Mouse (Mus musculus): Measurements from ENCODE around the gene Gm26602. TPM values are rescaled to one million over a fixed set of nuclear protein-coding genes. Genes with fewer than 3 reads are reported as not detected.
A peak's percentile ranks its signal among the peaks of the same experiment; 100 is the strongest.
"Not testable (repeated sequence)": the region's sequence is repeated elsewhere in the genome, so short reads cannot be mapped to it uniquely, and the experiment has no call there.

Gene Gm26602
- polyA plus RNA-seq, 1 experiment from 2014 or later: 18.3 TPM

GRCm38 (mm10) chr10:79958140-79958816 lies 47.6 kb downstream of the Gm26602 start:
- Histone ChIP-seq H3K27ac (ENCODE audit: low read depth, low read length) (no peak overlapping the region), H3K27me3 (replicated peaks; ENCODE audit: control insufficient read depth, insufficient read depth, low read length) (no peaks in the 10 kb centered on the region), H3K36me3 (ENCODE audit: control insufficient read depth, insufficient read depth, low read length) (peaks cover 7% of the 10 kb centered on the region; the same call in 1 of the 2 replicates), H3K9ac (ENCODE audit: low read depth, low read length) (no peak overlapping the region), H3K4me1 (ENCODE audit: control insufficient read depth, insufficient read depth, low read depth, low read length) (peaks cover 9% of the 10 kb centered on the region), H3K9me3 (ENCODE audit: control insufficient read depth, low read length) (no peaks in the 10 kb centered on the region), H3K4me2 (ENCODE audit: low read length) (no peak overlapping the region), H3K4me3 (ENCODE audit: low read length) (no peak overlapping the region)
- WGBS: 12% methylated on average over 21 of the region's 21 CpGs
- no peak for ATAC-seq

DNA sequence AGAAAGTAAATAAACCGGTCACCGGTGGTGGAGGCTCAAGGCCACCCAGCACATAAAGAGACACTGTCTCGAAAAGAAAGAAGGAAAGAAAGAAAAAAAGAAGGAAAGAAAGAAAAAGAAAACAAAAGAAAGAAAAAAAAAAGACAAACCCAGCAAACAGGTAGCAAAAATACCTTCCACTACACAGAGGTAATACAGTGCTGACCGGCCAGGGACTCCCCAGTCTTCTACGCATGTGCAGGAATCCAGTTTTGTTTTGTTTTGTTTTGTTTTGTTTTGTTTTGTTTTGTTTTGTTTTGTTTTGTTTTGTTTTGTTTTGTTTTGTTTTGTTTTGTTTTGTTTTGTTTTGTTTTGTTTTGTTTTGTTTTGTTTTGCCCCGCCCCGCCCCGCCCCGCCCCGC lies 48.8 kb downstream of the Gm26602 start:
- H3K4me2 ChIP-seq (ENCODE audit: low read length): peak overlapping the region; percentile 33
- not testable (repeated sequence) for H3K27me3 ChIP-seq (replicated peaks; ENCODE audit: control insufficient read depth, insufficient read depth, low read length); H3K27ac ChIP-seq (ENCODE audit: low read depth, low read length); H3K4me1 ChIP-seq (ENCODE audit: control insufficient read depth, insufficient read depth, low read depth, low read length); H3K9ac ChIP-seq (ENCODE audit: low read depth, low read length); H3K36me3 ChIP-seq (ENCODE audit: control insufficient read depth, insufficient read depth, low read length); H3K9me3 ChIP-seq (ENCODE audit: control insufficient read depth, low read length); ATAC-seq
- 35% methylated on average over 10 of the region's 10 CpGs for WGBS
- H3K4me3 ChIP-seq (ENCODE audit: low read length): peak overlapping the region; percentile 69; the same call in 1 of the 2 replicates

GRCm38 (mm10) chr10:79959847-79960601 lies 49.4 kb downstream of the Gm26602 start, which contains the start of gene Wdr18:
Gene Wdr18 (plus strand): TSS chr10:79960152.
- Histone ChIP-seq H3K9me3 (ENCODE audit: control insufficient read depth, low read length) (no peaks in the 10 kb centered on the region), H3K9ac (ENCODE audit: low read depth, low read length) (peak within 1 kb of the TSS; percentile 78), H3K4me1 (ENCODE audit: control insufficient read depth, insufficient read depth, low read depth, low read length) (peaks cover 9% of the 10 kb centered on the region), H3K27me3 (replicated peaks; ENCODE audit: control insufficient read depth, insufficient read depth, low read length) (no peaks in the 10 kb centered on the region), H3K36me3 (ENCODE audit: control insufficient read depth, insufficient read depth, low read length) (peaks cover 7% of the 10 kb centered on the region; the same call in 1 of the 2 replicates), H3K27ac (ENCODE audit: low read depth, low read length) (peak within 1 kb of the TSS; percentile 76), H3K4me3 (ENCODE audit: low read length) (peak within 1 kb of the TSS; percentile 69), H3K4me2 (ENCODE audit: low read length) (peak within 1 kb of the TSS; percentile 89)
- WGBS: under 1% methylated on average over 60 of the region's 61 CpGs
- ATAC-seq: peak; percentile 96

Small RNAs within 50 kb of the gene (microRNA-seq; reads per million reads assigned to microRNA genes)
- not detected for gene Mir6910

Other genes with a start within 250 kb of the Gm26602 start
- gene Madcam1, start 246.3 kb upstream of the Gm26602 start, polyA plus RNA-seq (2015; fragmentation: Nextera tagmentation; extraction: Ambion mirVana): 0.99 and 1.5 TPM in 2 replicates
- 107 and 124 TPM in 2 replicates for gene Tpgs1, start 241.5 kb upstream of the Gm26602 start, polyA plus RNA-seq (2015; fragmentation: Nextera tagmentation; extraction: Ambion mirVana)
- gene Cdc34, start 228.7 kb upstream of the Gm26602 start, polyA plus RNA-seq (2015; fragmentation: Nextera tagmentation; extraction: Ambion mirVana): 73.5 and 84.7 TPM in 2 replicates
- 1.7 TPM in 2 replicates for gene Gzmm, start 221.8 kb upstream of the Gm26602 start, polyA plus RNA-seq (2015; fragmentation: Nextera tagmentation; extraction: Ambion mirVana)
- 1,077 and 1,193 TPM in 2 replicates for gene Bsg, start 206.4 kb upstream of the Gm26602 start, polyA plus RNA-seq (2015; fragmentation: Nextera tagmentation; extraction: Ambion mirVana)
- gene Hcn2, start 194.2 kb upstream of the Gm26602 start, polyA plus RNA-seq (2015; fragmentation: Nextera tagmentation; extraction: Ambion mirVana): 1.2 and 1.4 TPM in 2 replicates
- gene Polrmt, start 164.3 kb upstream of the Gm26602 start, polyA plus RNA-seq (2015; fragmentation: Nextera tagmentation; extraction: Ambion mirVana): 37.1 and 50.6 TPM in 2 replicates
- 1.9 and 3.1 TPM in 2 replicates for gene Fgf22, start 155.8 kb upstream of the Gm26602 start, polyA plus RNA-seq (2015; fragmentation: Nextera tagmentation; extraction: Ambion mirVana)
- gene Rnf126, start 143.9 kb upstream of the Gm26602 start, polyA plus RNA-seq (2015; fragmentation: Nextera tagmentation; extraction: Ambion mirVana): 74.2 and 101 TPM in 2 replicates
- gene Fstl3, start 133.6 kb upstream of the Gm26602 start, polyA plus RNA-seq (2015; fragmentation: Nextera tagmentation; extraction: Ambion mirVana): 2.6 and 3.0 TPM in 2 replicates
- gene Prss57, start 119.9 kb upstream of the Gm26602 start, polyA plus RNA-seq (2015; fragmentation: Nextera tagmentation; extraction: Ambion mirVana): 0.31 TPM in 1 of 2 replicates, not detected in the other
- 297 and 309 TPM in 2 replicates for gene Palm, start 117.3 kb upstream of the Gm26602 start, polyA plus RNA-seq (2015; fragmentation: Nextera tagmentation; extraction: Ambion mirVana)
- 0.46 and 0.59 TPM in 2 replicates for gene Misp, start 89.9 kb upstream of the Gm26602 start, polyA plus RNA-seq (2015; fragmentation: Nextera tagmentation; extraction: Ambion mirVana)
- 61.2 and 79.2 TPM in 2 replicates for gene Ptbp1, start 56.4 kb upstream of the Gm26602 start, polyA plus RNA-seq (2015; fragmentation: Nextera tagmentation; extraction: Ambion mirVana)
- gene Prtn3, start 36.4 kb upstream of the Gm26602 start, polyA plus RNA-seq (2015; fragmentation: Nextera tagmentation; extraction: Ambion mirVana): 10.4 and 11.2 TPM in 2 replicates
- gene Plppr3, start 36.2 kb upstream of the Gm26602 start, polyA plus RNA-seq (2015; fragmentation: Nextera tagmentation; extraction: Ambion mirVana): 387 and 426 TPM in 2 replicates
- 0.26 and 0.32 TPM in 2 replicates for gene Elane, start 24.6 kb upstream of the Gm26602 start, polyA plus RNA-seq (2015; fragmentation: Nextera tagmentation; extraction: Ambion mirVana)
- not detected in 2 replicates for gene Cfd, start 20.0 kb upstream of the Gm26602 start, polyA plus RNA-seq (2015; fragmentation: Nextera tagmentation; extraction: Ambion mirVana)
- 48.2 and 53.8 TPM in 2 replicates for gene Med16, start 1.9 kb upstream of the Gm26602 start, polyA plus RNA-seq (2015; fragmentation: Nextera tagmentation; extraction: Ambion mirVana)
- 3.1 and 3.7 TPM in 2 replicates for gene Kiss1r, start 6.1 kb downstream of the Gm26602 start, polyA plus RNA-seq (2015; fragmentation: Nextera tagmentation; extraction: Ambion mirVana)
- gene R3hdm4, start 10.4 kb downstream of the Gm26602 start, polyA plus RNA-seq (2015; fragmentation: Nextera tagmentation; extraction: Ambion mirVana): 293 and 300 TPM in 2 replicates
- 1.6 and 1.7 TPM in 2 replicates for gene Arid3a, start 16.2 kb downstream of the Gm26602 start, polyA plus RNA-seq (2015; fragmentation: Nextera tagmentation; extraction: Ambion mirVana)
- 97.7 and 102 TPM in 2 replicates for gene Wdr18, start 49.3 kb downstream of the Gm26602 start, polyA plus RNA-seq (2015; fragmentation: Nextera tagmentation; extraction: Ambion mirVana)
- 0.45 and 0.46 TPM in 2 replicates for gene Grin3b, start 59.9 kb downstream of the Gm26602 start, polyA plus RNA-seq (2015; fragmentation: Nextera tagmentation; extraction: Ambion mirVana)
- gene Tmem259, start 73.5 kb downstream of the Gm26602 start, polyA plus RNA-seq (2015; fragmentation: Nextera tagmentation; extraction: Ambion mirVana): 11.7 and 17.4 TPM in 2 replicates
- 30.5 and 38.9 TPM in 2 replicates for gene Cnn2, start 77.7 kb downstream of the Gm26602 start, polyA plus RNA-seq (2015; fragmentation: Nextera tagmentation; extraction: Ambion mirVana)
- 4.2 and 5.1 TPM in 2 replicates for gene Abca7, start 85.6 kb downstream of the Gm26602 start, polyA plus RNA-seq (2015; fragmentation: Nextera tagmentation; extraction: Ambion mirVana)
- 1.7 and 2.2 TPM in 2 replicates for gene Arhgap45, start 105.8 kb downstream of the Gm26602 start, polyA plus RNA-seq (2015; fragmentation: Nextera tagmentation; extraction: Ambion mirVana)
- 141 and 143 TPM in 2 replicates for gene Polr2e, start 128.9 kb downstream of the Gm26602 start, polyA plus RNA-seq (2015; fragmentation: Nextera tagmentation; extraction: Ambion mirVana)
- 601 and 643 TPM in 2 replicates for gene Gpx4, start 136.3 kb downstream of the Gm26602 start, polyA plus RNA-seq (2015; fragmentation: Nextera tagmentation; extraction: Ambion mirVana)
- gene Sbno2, start 194.7 kb downstream of the Gm26602 start, polyA plus RNA-seq (2015; fragmentation: Nextera tagmentation; extraction: Ambion mirVana): 10.3 and 13.0 TPM in 2 replicates
- gene Stk11, start 204.9 kb downstream of the Gm26602 start, polyA plus RNA-seq (2015; fragmentation: Nextera tagmentation; extraction: Ambion mirVana): 17.7 and 18.3 TPM in 2 replicates
- gene Atp5d, start 227.8 kb downstream of the Gm26602 start, polyA plus RNA-seq (2015; fragmentation: Nextera tagmentation; extraction: Ambion mirVana): 554 and 581 TPM in 2 replicates
- 98.8 and 130 TPM in 2 replicates for gene Cbarp, start 230.0 kb downstream of the Gm26602 start, polyA plus RNA-seq (2015; fragmentation: Nextera tagmentation; extraction: Ambion mirVana)
- 16.0 and 16.1 TPM in 2 replicates for gene Midn, start 237.4 kb downstream of the Gm26602 start, polyA plus RNA-seq (2015; fragmentation: Nextera tagmentation; extraction: Ambion mirVana)

Data from hindbrain, embryonic 16.5 days (tissue).